Mouse (Mus musculus): ENCODE measurements around the gene Mrpl34.

Mrpl34 gene

GRCm38 (mm10) chr8:71470146-71470912, 5.6 kb downstream of the Mrpl34 start:
- DNase-seq, result no peak

DNA sequence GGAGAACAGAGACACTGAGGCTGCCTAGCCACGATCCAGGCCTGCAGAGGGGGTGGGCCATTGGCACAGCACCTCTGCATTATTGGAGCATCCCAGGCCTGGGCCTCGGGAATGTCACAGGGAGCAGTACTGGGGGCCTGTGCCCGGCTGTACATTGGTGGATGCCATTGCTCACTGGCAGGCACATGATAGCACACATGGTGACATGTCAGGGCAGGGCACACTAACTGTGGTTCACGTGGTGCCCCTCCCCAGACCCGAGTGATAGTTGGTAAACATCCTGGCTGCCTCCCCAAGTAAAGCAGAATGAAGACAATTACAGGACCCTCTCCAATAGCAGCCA, 6.1 kb downstream of the Mrpl34 start:
- DNase-seq, result no peak

DNA sequence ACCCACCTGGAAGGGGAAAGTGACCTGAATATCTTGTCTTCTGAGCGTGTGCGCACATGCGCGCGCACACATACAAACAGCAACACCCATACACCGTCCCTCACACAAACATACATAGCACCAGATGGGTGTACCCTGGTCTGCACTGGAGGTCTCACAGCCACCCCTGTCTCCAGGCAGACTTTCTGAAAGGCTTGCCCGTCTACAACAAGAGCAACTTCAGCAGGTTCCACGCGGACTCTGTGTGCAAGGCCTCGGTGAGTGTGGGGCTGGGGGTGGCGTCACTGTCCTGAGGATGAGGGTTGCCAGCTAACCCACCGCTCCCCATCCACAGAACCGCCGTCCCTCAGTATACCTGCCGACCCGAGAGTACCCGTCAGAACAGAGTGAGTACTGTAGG, 7.1 kb downstream of the Mrpl34 start:
- no peak for DNase-seq

DNA sequence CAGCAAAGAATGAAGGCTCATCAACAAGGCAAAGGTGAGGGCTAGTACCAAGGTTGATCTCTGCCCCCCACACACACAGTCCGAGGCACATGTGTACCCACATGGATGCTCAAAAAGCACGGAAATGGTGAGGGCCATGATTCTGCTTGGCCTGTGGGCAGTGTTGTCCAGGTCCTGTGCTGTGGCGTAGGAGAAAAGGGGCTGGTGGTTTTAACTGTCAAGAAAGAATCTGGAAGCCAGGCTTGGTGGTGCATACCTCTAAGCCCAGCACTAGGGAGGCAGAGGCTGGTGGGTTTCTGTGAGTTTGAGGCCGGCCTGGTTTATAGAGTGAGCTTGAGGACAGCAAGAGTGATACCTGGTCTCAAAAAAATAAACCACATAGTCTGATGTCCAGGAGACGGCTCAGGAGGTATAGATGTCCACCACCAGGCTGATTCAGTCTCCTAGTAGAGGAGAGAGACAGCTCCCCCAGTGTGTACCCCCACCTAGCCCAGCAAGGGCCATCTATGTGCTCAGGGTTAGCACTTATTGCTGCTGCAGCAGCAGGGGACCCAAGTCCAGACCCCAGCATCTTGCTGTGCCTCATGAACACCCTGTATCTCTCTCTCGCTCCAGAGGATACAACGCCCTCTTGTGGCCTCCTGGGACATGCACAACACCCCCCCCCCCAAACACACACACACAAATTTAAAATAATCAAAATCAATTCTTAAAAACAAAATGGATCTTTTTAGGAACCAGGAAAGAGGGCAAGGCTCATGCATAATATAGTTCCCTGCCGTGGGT, 8.0 kb downstream of the Mrpl34 start:
- no peak for DNase-seq

- DNase-seq, result no peak
These were observed 9.6 kb downstream of the Mrpl34 start for GRCm38 (mm10) chr8:71474344-71474743.

- DNase-seq, result no peak
These were observed 10.3 kb downstream of the Mrpl34 start for GRCm38 (mm10) chr8:71474785-71475701.

DNA sequence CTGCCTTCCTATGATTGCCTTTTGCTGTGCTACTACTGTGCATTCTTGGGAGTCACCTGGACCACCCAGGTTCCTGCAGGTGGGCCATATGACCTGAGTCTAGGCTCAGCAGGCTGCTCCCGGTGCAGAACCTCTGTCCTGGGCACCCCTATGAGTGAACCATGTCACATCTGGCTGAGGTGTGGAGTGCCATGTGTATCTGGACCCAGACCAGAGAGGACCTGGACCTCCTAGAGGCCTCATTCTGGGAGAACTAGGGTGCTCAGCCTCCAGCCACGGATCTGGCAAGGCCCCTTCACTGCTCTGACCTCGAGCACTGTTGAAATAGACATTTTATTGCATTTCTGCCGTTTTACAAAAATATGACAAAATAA, 10.9 kb downstream of the Mrpl34 start:
- no peak for DNase-seq

GRCm38 (mm10) chr8:71476099-71476940, 11.6 kb downstream of the Mrpl34 start:
- peak; percentile 79 for DNase-seq

- no peak for DNase-seq
These were observed 12.6 kb downstream of the Mrpl34 start for GRCm38 (mm10) chr8:71477196-71477845.

GRCm38 (mm10) chr8:71478943-71479342, 14.2 kb downstream of the Mrpl34 start:
- DNase-seq, result no peak

GRCm38 (mm10) chr8:71483932-71484331, 19.2 kb downstream of the Mrpl34 start:
- DNase-seq, result peak; percentile 63

- no peak for DNase-seq
These were observed 20.0 kb downstream of the Mrpl34 start for GRCm38 (mm10) chr8:71484736-71485135.

DNA sequence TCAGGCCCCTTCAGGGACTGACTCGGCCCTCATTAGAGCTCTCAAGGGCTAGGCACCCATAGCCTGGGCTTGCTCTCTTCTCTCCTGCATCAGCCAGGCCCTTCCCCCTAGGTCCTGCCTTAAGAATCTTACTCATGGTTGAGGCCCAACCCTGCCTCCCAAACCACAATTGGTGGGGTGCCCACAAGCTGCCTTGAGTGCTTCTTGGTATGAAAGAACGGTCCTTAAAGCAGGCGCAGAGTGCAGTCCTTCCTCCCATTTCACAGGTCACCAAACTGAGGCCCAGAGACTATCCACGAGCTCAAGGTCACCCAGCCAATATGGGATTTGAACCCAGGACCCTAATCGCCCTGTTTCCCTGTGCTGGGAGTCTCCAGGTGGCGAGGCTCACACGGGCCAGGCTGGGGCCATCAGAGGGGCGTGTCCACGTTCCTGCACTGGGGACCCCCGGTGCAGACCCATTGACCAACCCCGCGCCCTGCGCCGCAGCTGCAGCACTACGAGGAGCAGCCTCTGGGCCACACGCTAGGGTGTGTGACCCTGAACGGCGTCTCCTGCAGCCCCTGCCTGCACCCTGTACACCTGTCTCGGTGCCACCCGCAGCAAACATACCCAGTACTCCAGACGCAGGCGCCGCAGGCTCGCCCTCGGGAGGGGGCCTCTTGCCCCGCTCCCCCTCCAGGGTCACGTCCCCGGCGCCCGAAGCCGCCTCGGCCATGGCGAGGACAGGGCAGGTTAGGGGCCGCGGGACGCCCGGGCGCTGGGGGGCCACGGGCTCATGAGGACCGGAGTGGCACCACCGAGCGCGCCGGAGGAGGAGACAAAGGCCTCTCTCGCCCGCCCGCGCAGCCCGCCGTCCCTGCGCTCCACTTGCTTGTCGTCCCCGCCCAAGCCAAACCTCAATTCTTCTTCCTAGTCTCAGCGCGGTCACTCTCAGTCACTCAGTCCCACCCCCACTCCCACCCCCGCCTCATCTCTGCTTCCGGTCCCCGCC, 20.7 kb downstream of the Mrpl34 start, which contains the start of gene Ano8:
Gene Ano8 (minus strand): TSS at position 822 of the 994 bp plus-strand sequence.
- peak; percentile 84 for DNase-seq

GRCm38 (mm10) chr8:71486136-71486529, 21.4 kb downstream of the Mrpl34 start:
- no peak for DNase-seq

- peak; percentile 81 for DNase-seq
These were observed 23.1 kb downstream of the Mrpl34 start, which contains the start of gene Gtpbp3 for GRCm38 (mm10) chr8:71487691-71488445. TSS of gene Gtpbp3 (plus strand) at chr8:71488103.

GRCm38 (mm10) chr8:71488454-71488853, 23.7 kb downstream of the Mrpl34 start:
- peak; percentile 88 for DNase-seq

GRCm38 (mm10) chr8:71495039-71495438, 30.3 kb downstream of the Mrpl34 start:
- peak; percentile 91 for DNase-seq

DNA sequence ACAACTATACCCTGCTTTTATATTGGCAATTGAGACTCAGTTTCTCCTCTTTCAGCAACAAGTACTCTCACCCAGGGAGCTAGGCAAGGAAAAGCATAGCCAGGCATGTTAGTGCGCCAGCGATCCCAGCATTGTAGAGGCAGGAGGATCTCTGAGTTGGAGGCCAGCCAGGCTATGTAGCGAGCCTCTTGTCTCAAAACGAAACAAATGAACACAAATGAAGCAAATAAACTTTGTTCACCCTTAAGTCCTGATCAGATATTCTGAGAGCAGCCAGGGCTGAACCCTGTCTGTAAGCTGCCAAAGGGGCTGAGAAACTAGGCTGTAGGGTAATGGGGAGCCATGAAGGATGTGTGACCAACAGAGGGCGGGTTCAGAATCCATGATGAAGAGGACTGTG, 31.1 kb downstream of the Mrpl34 start:
- peak; percentile 33 for DNase-seq

DNA sequence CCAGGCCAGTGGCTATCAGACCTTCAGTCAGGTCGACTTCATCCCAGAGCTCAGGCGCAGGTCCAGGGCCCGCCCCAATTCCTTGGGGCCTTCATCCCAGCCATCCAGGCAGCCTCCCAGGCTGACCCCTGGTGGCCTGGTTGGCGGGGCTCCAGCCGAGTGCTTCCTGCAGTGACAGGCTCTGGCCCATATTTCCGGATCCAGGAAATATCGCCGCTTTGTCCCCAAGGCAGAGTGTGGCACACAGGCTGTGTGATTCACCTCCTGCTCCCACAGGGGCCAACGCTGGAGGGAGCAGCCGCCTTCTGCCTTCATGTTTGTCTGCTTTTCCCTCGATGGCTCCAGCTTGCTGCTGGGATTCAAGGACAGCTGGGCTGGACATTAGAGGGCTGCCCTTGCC, 31.7 kb downstream of the Mrpl34 start:
- DNase-seq, result peak; percentile 94
